Mouse (Mus musculus): ENCODE results near the gene Syk.
A peak's percentile ranks its signal among the peaks of the same experiment; 100 is the strongest.

Gene Syk

GRCm38 (mm10) chr13:52600015-52600643 lies 17.2 kb downstream of the Syk start:
- DNase-seq (ENCODE audit: low spot score in 2 of 2), result no peak

DNA sequence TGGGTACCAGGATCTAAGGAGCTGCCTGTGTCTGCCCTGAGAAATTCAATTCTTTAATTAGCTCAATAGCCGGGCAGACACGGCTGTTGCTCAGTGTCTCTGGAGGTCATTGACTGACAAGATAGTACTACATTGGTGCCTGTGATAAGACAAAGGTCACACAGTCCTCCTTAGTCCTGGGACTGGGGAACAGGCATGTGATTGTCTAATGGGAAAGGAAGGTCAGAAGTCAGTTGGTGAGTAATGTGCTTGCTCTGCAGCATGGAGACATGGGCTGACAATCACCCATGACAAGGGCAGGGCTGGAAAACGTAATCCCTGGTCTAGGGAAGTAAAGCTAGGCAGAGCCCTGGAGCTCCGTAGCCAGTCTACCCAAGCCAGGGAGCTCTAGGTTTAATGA lies 19.8 kb downstream of the Syk start:
- DNase-seq (ENCODE audit: low spot score in 2 of 2), result no peak

- DNase-seq (ENCODE audit: low spot score in 2 of 2), result peak; percentile 64 to 80
Measured at GRCm38 (mm10) chr13:52603704-52604349, 20.9 kb downstream of the Syk start.

DNA sequence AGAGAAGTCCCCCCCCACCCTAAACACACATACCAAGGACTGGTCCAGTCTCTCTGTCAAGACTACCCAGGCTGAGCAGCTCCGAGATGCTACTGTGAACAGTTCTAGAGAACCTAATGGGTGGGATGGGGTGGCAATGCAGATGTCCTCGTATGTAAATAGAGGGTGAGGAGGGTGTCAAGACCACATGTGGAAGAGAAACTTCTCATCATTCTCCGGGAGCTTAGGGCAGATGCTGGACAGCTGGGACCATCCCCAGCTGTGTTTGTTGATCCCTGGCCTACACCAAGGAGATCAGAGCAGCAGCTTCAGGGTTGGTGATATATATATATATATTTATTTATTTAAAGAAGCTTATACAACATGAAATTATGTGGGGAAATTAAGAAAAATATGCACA lies 22.0 kb downstream of the Syk start:
- DNase-seq (ENCODE audit: low spot score in 2 of 2), result no peak

DNA sequence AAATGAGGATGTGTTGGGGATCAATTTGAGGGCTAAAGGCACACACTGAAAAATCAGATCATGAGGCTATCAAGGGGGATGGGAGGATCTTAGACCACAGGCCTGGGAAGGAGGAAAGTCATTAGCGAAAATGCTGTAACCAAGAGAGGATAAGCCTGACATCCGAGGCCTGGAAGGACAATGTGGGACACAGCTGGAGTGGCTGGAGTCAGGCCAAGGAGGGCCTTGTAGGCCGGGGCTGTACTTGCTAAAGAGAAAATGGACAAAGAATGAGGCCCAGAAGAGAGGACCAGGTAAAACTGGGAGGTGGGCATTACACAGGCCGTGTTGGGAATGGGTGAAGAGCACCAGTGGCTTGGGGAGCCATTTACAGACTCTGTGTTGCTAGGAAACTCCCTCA lies 22.9 kb downstream of the Syk start:
- DNase-seq (ENCODE audit: low spot score in 2 of 2), result no peak

GRCm38 (mm10) chr13:52606656-52607275 lies 23.8 kb downstream of the Syk start:
- no peak for DNase-seq (ENCODE audit: low spot score in 2 of 2)

GRCm38 (mm10) chr13:52607964-52608363 lies 25.0 kb downstream of the Syk start:
- no peak for DNase-seq (ENCODE audit: low spot score in 2 of 2)

DNA sequence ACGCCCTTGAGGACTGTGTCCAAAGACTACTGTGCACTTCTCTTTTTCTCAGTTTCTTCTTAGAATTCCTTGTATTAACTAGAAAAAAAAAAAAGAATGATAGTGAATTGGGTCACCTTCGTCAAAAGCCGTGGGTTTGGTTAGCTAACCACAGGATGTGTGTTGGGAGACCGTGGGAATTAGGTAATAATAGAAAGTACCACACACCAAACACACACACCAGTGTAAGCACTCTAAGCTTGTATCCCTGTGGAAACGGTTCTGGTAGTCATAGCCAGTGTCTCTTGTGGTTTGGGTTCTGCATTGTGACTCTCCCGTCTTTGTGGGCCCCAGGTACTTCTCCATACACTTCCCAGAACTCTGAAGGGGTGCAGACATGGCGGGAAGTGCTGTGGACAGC lies 27.5 kb downstream of the Syk start:
- DNase-seq (ENCODE audit: low spot score in 2 of 2), result no peak

- no peak for DNase-seq (ENCODE audit: low spot score in 2 of 2)
Measured at GRCm38 (mm10) chr13:52613266-52613665, 30.3 kb downstream of the Syk start.

DNA sequence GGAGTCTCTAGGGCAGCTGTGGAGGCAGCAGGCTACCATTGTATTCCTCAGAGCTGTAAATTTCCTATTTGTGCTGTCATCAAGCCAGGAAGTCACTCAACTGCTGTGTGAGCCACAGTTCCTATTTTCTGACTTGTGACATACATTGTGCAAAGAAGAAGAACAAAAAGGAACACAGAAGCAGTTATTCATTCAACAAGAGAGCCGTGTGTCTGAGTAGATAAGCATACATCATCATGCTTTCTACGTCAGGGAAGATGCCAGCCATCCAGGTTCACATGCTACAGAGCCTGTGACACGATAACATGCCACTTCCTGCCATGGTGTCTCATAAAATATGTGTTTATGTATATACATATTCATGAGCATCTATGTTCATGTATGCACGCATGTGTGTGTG lies 32.1 kb downstream of the Syk start:
- no peak for DNase-seq (ENCODE audit: low spot score in 2 of 2)

GRCm38 (mm10) chr13:52617096-52617714 lies 34.2 kb downstream of the Syk start:
- no peak for DNase-seq (ENCODE audit: low spot score in 2 of 2)

DNA sequence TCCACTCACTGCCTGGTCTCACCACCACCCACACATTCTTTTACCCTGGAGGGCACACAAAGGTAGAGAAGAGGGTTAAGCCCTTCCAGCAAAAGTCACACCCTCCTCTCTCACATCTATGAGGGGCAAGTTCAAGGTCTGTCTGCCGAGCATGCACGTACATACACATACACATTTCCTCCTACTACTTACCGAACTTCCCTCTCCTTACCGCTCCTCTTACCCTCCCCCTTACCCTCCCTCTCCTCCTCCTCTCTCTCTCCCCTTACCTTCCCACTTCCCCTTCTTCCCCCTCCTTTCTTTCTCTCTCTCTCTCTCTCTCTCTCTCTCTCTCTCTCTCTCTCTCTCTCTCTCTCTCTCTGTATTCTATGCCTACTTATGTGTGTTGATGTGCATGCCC lies 35.6 kb downstream of the Syk start:
- no peak for DNase-seq (ENCODE audit: low spot score in 2 of 2)

- no peak for DNase-seq (ENCODE audit: low spot score in 2 of 2)
Measured at GRCm38 (mm10) chr13:52619482-52619881, 36.5 kb downstream of the Syk start.

DNA sequence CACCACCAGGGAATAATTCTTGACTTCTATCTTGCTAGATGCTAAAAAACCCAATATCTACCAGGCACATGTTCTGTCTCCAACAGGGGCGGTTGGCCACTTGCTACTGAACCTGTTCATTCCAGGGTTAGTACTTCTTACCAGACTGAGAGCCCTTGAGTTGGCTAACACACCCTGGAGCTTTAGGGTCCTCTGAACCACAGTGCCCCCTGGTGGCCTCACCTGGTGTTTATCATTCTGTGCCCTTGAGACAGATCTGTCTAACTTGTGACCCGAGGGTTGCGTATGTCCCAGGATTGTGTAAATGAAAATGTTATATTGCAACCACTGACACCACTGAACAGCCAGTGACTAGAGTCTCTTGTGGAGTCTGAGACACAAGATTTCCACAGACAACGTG lies 41.1 kb downstream of the Syk start:
- peak; percentile 62 to 78 for DNase-seq (ENCODE audit: low spot score in 2 of 2)

GRCm38 (mm10) chr13:52628602-52629001 lies 45.6 kb downstream of the Syk start:
- DNase-seq (ENCODE audit: low spot score in 2 of 2), result peak; percentile 65 to 75

GRCm38 (mm10) chr13:52631624-52632023 lies 48.7 kb downstream of the Syk start:
- no peak for DNase-seq (ENCODE audit: low spot score in 2 of 2)

GRCm38 (mm10) chr13:52635484-52635883 lies 52.5 kb downstream of the Syk start:
- DNase-seq (ENCODE audit: low spot score in 2 of 2), result no peak

DNA sequence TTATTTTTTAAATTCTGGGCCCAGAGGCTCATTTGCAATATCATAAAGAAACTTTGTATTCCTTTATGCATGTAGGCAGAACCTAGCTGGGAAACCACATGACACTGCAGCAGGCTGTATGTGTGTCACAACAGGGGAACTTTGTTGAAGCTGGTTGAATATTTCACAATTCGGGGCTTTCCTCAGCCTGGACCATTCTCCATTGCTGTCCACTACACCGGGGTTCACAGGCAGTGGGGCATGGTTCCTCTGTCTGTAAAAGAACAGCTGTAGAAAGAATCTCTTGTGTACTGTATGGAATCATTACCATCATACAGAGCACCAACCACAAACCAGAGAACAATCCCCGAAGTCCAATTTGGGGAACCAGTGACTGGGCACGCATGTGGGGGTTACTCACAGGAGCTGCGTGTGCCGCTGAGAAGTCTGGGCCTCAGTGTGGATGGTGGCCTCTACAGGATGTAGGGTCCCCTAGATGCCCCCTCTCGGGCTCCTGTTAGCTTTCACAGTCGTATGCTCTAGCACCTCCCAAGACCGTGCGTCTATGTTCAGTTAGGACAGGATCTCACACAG lies 53.3 kb downstream of the Syk start:
- no peak for DNase-seq (ENCODE audit: low spot score in 2 of 2)

- no peak for DNase-seq (ENCODE audit: low spot score in 2 of 2)
Measured at GRCm38 (mm10) chr13:52646566-52646965, 63.6 kb downstream of the Syk start.

DNA sequence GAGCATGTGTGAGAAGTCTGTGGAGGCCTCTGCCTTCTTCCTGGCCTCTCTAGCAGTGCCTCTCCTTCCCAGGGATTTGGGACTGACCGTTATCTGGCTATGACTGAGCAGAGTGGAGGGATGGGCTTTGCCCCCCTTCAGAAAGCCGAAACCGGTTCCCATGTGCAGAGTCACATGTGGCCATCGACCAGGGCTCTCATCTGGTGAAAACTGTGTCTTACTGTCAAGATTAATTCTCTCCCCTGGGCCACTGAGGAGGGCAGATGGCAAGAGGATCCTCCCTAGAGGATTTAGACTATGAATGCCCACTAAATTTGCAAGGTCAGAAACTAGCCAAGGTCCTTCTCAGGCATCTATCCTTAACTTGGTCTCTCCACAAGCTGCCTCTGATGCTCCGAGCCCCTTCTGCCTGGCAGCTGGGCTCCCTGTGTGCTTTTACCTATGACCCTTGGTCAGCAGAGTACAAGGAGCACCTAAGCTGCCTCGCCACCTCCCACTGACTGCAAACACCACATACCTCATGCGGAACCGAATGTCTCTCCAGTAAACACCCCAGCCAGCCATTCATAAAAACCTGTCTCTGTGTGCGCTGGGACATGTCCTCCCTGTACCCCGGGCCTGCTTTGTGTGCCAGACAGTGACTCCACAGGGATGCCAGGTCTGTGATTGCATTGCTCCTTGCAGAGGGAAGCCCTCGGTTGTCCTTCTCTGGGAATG lies 65.2 kb downstream of the Syk start:
- DNase-seq (ENCODE audit: low spot score in 2 of 2), result no peak

GRCm38 (mm10) chr13:52649791-52650418 lies 66.9 kb downstream of the Syk start:
- no peak for DNase-seq (ENCODE audit: low spot score in 2 of 2)

Data from right cerebral cortex, postnatal 10 days (tissue).